ENCODE assay signal across 9 mouse cellular contexts in genomic region chr1:52748260-52748659, GRCm38 (mm10). TPM values are rescaled to one million over a fixed set of nuclear protein-coding genes. Genes with fewer than 3 reads are reported as not detected.
DNase-seq lines count a peak whose midpoint lies in the region; ATAC-seq and TF ChIP-seq lines count a peak whose summit lies in the region.
"Had no signal": no experiment of that assay in that cellular context is flagged by ENCODE, and none has a peak within 500 bp of the region (broad histone marks: within the 10 kb centered on the region; RNA-seq: fewer than 3 reads in every experiment).

No protein-coding gene starts in this region.

- no peak for ATAC-seq in Patski

- intact Hi-C loops in gastrocnemius, postnatal 36 days (cut with DNase I): loop anchor here (1.0 kb wide), 1 partner anchor 101 kb away; no protein-coding TSS in a partner anchor
- intact Hi-C loops in left cerebral cortex, postnatal 36 days (cut with DNase I): loop anchor here (1.0 to 5.0 kb wide), 3 partner anchors 100 to 451 kb away; no protein-coding TSS in a partner anchor

- CTCF ChIA-PET in Patski (lab: Charles Lee): interaction anchor here (0.7 to 2.1 kb wide), 5 partner anchors 10 to 117 kb away, joined by 3 to 7 read pairs (median 3); no protein-coding TSS in a partner anchor

- DNase-seq in layer of hippocampus, adult 11-12 months (ENCODE audit: low spot score): peak; percentile 68
- no peak for DNase-seq in layer of hippocampus, adult 9-10 months (ENCODE audit: low spot score)
- no peak for DNase-seq in Patski (ENCODE audit: low read depth, low spot score)
- peak; percentile 50 for DNase-seq in cerebellum, adult 9-11 months
- peak; percentile 18 to 27 for DNase-seq in gastrocnemius, postnatal 36 days
- peak; percentile 50 to 68 for DNase-seq in left cerebral cortex, postnatal 36 days (ENCODE audit: low spot score in 2 of 2)
- peak; percentile 81 for DNase-seq in retina, embryonic 14.5 days (ENCODE audit: low spot score)
- DNase-seq in urinary bladder, adult 18-20 months (ENCODE audit: low spot score in 2 of 2): peak; percentile 11 to 34

- peak; percentile 67 for TF ChIP-seq CTCF in Patski (IDR thresholded peaks at IDR 0.05)

- in situ Hi-C loops in Patski (cut with MboI; ENCODE audit: low pct_unique_long_range_greater_than_20kb): loop anchor here (5.0 kb wide), 1 partner anchor 101 kb away; no protein-coding TSS in a partner anchor

- POLR2A ChIA-PET in Patski (lab: Charles Lee): no interaction called here

- no peaks in the 10 kb centered on the region for H3K27me3 ChIP-seq in Patski
- H3K27me3 ChIP-seq: embryonic facial prominence, embryonic 15.5 days had no signal

RNA-seq across cellular contexts. Expression of gene Mfsd6, which starts 21.0 kb away (rescaled TPM):
- polyA plus RNA-seq in Patski (2021): 20.9 TPM
- 1 to 10 TPM; 5.8 to 6.5 TPM for total RNA-seq in gastrocnemius, postnatal 36 days (2021)
- total RNA-seq in left cerebral cortex, postnatal 36 days (2021): 10 to 100 TPM; 76.9 to 80.1 TPM

Comparison
In these comparisons a context has a peak if more than half of its experiments do, and no peak if none do; other contexts are left out.
1. DNase-seq: peak in layer of hippocampus, adult 11-12 months (single experiment), cerebellum, adult 9-11 months (single experiment), gastrocnemius, postnatal 36 days (2 of 2), left cerebral cortex, postnatal 36 days (2 of 2), retina, embryonic 14.5 days (single experiment) and urinary bladder, adult 18-20 months (2 of 2); none in layer of hippocampus, adult 9-10 months (single experiment) and Patski (single experiment).
2. RNA of gene Mfsd6, which starts 21.0 kb away (total RNA-seq): 76.9 to 80.1 TPM in left cerebral cortex, postnatal 36 days; 5.8 to 6.5 TPM in gastrocnemius, postnatal 36 days; every median in the first group is over 10 times any median in the second.